Mouse (Mus musculus): Measurements from ENCODE around the gene Aknad1. TPM values are rescaled to one million over a fixed set of nuclear protein-coding genes. Genes with fewer than 3 reads are reported as not detected.
A peak's percentile ranks its signal among the peaks of the same experiment; 100 is the strongest.

Gene Aknad1
- polyA plus RNA-seq, 1 experiment = 0.04 TPM

- no peak for DNase-seq (ENCODE audit: low read depth)
These were observed 48.4 kb downstream of the Aknad1 start for GRCm38 (mm10) chr3:108787754-108788454.

GRCm38 (mm10) chr3:108788455-108788794, 49.0 kb downstream of the Aknad1 start:
- DNase-seq (ENCODE audit: low read depth) = no peak

- no peak for DNase-seq (ENCODE audit: low read depth)
These were observed 49.8 kb downstream of the Aknad1 start for GRCm38 (mm10) chr3:108789299-108789698.

GRCm38 (mm10) chr3:108790499-108790898, 51.0 kb downstream of the Aknad1 start:
- DNase-seq (ENCODE audit: low read depth) = peak; percentile 77

- DNase-seq (ENCODE audit: low read depth) = no peak
These were observed 51.7 kb downstream of the Aknad1 start for GRCm38 (mm10) chr3:108791054-108791706.

- DNase-seq (ENCODE audit: low read depth) = no peak
These were observed 53.0 kb downstream of the Aknad1 start for GRCm38 (mm10) chr3:108792420-108792819.

- DNase-seq (ENCODE audit: low read depth) = no peak
These were observed 55.3 kb downstream of the Aknad1 start for GRCm38 (mm10) chr3:108794780-108795179.

- DNase-seq (ENCODE audit: low read depth) = no peak
These were observed 56.3 kb downstream of the Aknad1 start for GRCm38 (mm10) chr3:108795554-108796299.

GRCm38 (mm10) chr3:108796386-108796785, 56.9 kb downstream of the Aknad1 start:
- no peak for DNase-seq (ENCODE audit: low read depth)

- no peak for DNase-seq (ENCODE audit: low read depth)
These were observed 58.3 kb downstream of the Aknad1 start for GRCm38 (mm10) chr3:108797723-108798122.

- DNase-seq (ENCODE audit: low read depth) = no peak
These were observed 58.9 kb downstream of the Aknad1 start for GRCm38 (mm10) chr3:108798375-108798774.

- no peak for DNase-seq (ENCODE audit: low read depth)
These were observed 66.2 kb downstream of the Aknad1 start for GRCm38 (mm10) chr3:108805622-108806021.

- no peak for DNase-seq (ENCODE audit: low read depth)
These were observed 71.3 kb downstream of the Aknad1 start for GRCm38 (mm10) chr3:108810747-108811263.

GRCm38 (mm10) chr3:108815631-108816030, 76.2 kb downstream of the Aknad1 start:
- peak; percentile 31 for DNase-seq (ENCODE audit: low read depth)

- DNase-seq (ENCODE audit: low read depth) = no peak
These were observed 91.0 kb downstream of the Aknad1 start for GRCm38 (mm10) chr3:108830493-108830892.

- no peak for DNase-seq (ENCODE audit: low read depth)
These were observed 92.3 kb downstream of the Aknad1 start for GRCm38 (mm10) chr3:108831750-108832149.

Other genes with a start within 250 kb of the Aknad1 start
- gene 1700013F07Rik, start 205.5 kb upstream of the Aknad1 start, polyA plus RNA-seq (2012; rRNA removed) = 2.5 and 4.4 TPM in 2 replicates
- gene 5330417C22Rik, start 203.1 kb upstream of the Aknad1 start, polyA plus RNA-seq (2012; rRNA removed) = 0.20 and 0.55 TPM in 2 replicates
- 8.1 and 14.6 TPM in 2 replicates for gene Tmem167b, start 177.2 kb upstream of the Aknad1 start, polyA plus RNA-seq (2012; rRNA removed)
- gene Taf13, start 168.0 kb upstream of the Aknad1 start, polyA plus RNA-seq (2012; rRNA removed) = 6.2 and 6.6 TPM in 2 replicates
- 8.6 and 8.8 TPM in 2 replicates for gene Wdr47, start 148.4 kb upstream of the Aknad1 start, polyA plus RNA-seq (2012; rRNA removed)
- gene Clcc1, start 85.7 kb upstream of the Aknad1 start, polyA plus RNA-seq (2012; rRNA removed) = 34.5 and 47.1 TPM in 2 replicates
- 2.7 and 2.8 TPM in 2 replicates for gene Gpsm2, start 17.3 kb upstream of the Aknad1 start, polyA plus RNA-seq (2012; rRNA removed)
- gene Stxbp3, start 100.9 kb downstream of the Aknad1 start, polyA plus RNA-seq (2012; rRNA removed) = 14.2 and 17.3 TPM in 2 replicates
- 3.1 and 5.9 TPM in 2 replicates for gene Fndc7, start 150.3 kb downstream of the Aknad1 start, polyA plus RNA-seq (2012; rRNA removed)
- gene Prpf38b, start 172.1 kb downstream of the Aknad1 start, polyA plus RNA-seq (2012; rRNA removed) = 40.6 and 49.2 TPM in 2 replicates
- 0.49 and 0.65 TPM in 2 replicates for gene Henmt1, start 200.2 kb downstream of the Aknad1 start, polyA plus RNA-seq (2012; rRNA removed)
- gene Gm9857, start 200.8 kb downstream of the Aknad1 start, polyA plus RNA-seq (2012; rRNA removed) = 0.74 and 0.99 TPM in 2 replicates

Data from gonadal fat pad, adult 2 months (tissue).